8 mouse cellular contexts compared by ENCODE assay signal in genomic region chr1:131910001-131910648, GRCm38 (mm10). TPM values are rescaled to one million over a fixed set of nuclear protein-coding genes. Genes with fewer than 3 reads are reported as not detected.
DNase-seq lines count a peak whose midpoint lies in the region; ATAC-seq lines count a peak whose summit lies in the region.

Gene Nucks1, plus strand, starts transcription at chr1:131910534.

- H3K9ac ChIP-seq in forebrain, embryonic 14.5 days (ENCODE audit: low read length) = peak within 1 kb of the TSS; percentile 93
- H3K9ac ChIP-seq in neural tube, embryonic 15.5 days (replicated peaks) = peak within 1 kb of the TSS; percentile 98

- H3K4me2 ChIP-seq in forebrain, embryonic 14.5 days (ENCODE audit: low read length) = peak within 1 kb of the TSS; percentile 57
- peak within 1 kb of the TSS; percentile 68 for H3K4me2 ChIP-seq in neural tube, embryonic 15.5 days

- DNase-seq in ES-CJ7 (ENCODE audit: low read depth, low spot score) = peak; percentile 100
- peak; percentile 100 for DNase-seq in cerebellum, adult 11 months
- DNase-seq in forebrain, embryonic 14.5 days (ENCODE audit: low spot score) = peak; percentile 99
- peak; percentile 98 to 99 for DNase-seq in heart, postnatal 14 days
- DNase-seq in layer of hippocampus, adult 11-12 months (ENCODE audit: low spot score) = peak; percentile 99
- peak; percentile 100 for DNase-seq in lung, adult 18-20 months
- DNase-seq in testis, postnatal 14 days (ENCODE audit: low spot score) = peak; percentile 100

- peaks cover 4% of the 10 kb centered on the region; the same call in 1 of the 2 replicates for H3K27me3 ChIP-seq in forebrain, embryonic 14.5 days (replicated peaks; ENCODE audit: control insufficient read depth, insufficient read depth, low read length)
- H3K27me3 ChIP-seq in neural tube, embryonic 15.5 days (replicated peaks) = peaks cover 12% of the 10 kb centered on the region

- H3K4me1 ChIP-seq in forebrain, embryonic 14.5 days (ENCODE audit: control insufficient read depth, insufficient read depth, low read length) = peaks cover 9% of the 10 kb centered on the region
- H3K4me1 ChIP-seq in neural tube, embryonic 15.5 days = peaks cover 20% of the 10 kb centered on the region

- H3K4me3 ChIP-seq in forebrain, embryonic 14.5 days (ENCODE audit: low read depth, low read length) = peak within 1 kb of the TSS; percentile 95
- peak within 1 kb of the TSS; percentile 97 for H3K4me3 ChIP-seq in neural tube, embryonic 15.5 days (replicated peaks)

- peak; percentile 99 for ATAC-seq in forebrain, embryonic 14.5 days
- ATAC-seq in neural tube, embryonic 15.5 days (ENCODE audit: low FRiP score) = peak; percentile 99

- H3K9me3 ChIP-seq in forebrain, embryonic 14.5 days (replicated peaks; ENCODE audit: control insufficient read depth, low read length) = no peaks in the 10 kb centered on the region
- H3K9me3 ChIP-seq in neural tube, embryonic 15.5 days (replicated peaks) = no peaks in the 10 kb centered on the region

- intact Hi-C loops in heart, postnatal 14 days (cut with DNase I) = loop anchor here (2.0 kb wide), 1 partner anchor 71 kb away; no protein-coding TSS in a partner anchor

- 0 out of 2 replicates have a peak, but pooled peaks cover 3% of the 10 kb centered on the region for H3K36me3 ChIP-seq in forebrain, embryonic 14.5 days (ENCODE audit: control insufficient read depth, insufficient read depth, low read length)
- no peaks in the 10 kb centered on the region for H3K36me3 ChIP-seq in neural tube, embryonic 15.5 days

- H3K27ac ChIP-seq in forebrain, embryonic 14.5 days (ENCODE audit: low read depth, low read length) = peak within 1 kb of the TSS; percentile 98
- H3K27ac ChIP-seq in neural tube, embryonic 15.5 days (replicated peaks) = peak within 1 kb of the TSS; percentile 99

- WGBS in forebrain, embryonic 14.5 days = 2% methylated on average over 33 of the region's 35 CpGs
- WGBS in neural tube, embryonic 15.5 days = under 1% methylated on average over 35 of the region's 35 CpGs

RNA-seq across cellular contexts. Expression of gene Nucks1, which starts in this region (rescaled TPM):
- 33.0 and 37.4 TPM in 2 replicates for polyA plus RNA-seq in forebrain, embryonic 14.5 days (2014; fragmentation: Nextera tagmentation; extraction: Ambion mirVana)
- total RNA-seq in heart, postnatal 14 days (2021) = 10 to 100 TPM; 60.8 to 63.9 TPM
- polyA plus RNA-seq in neural tube, embryonic 15.5 days (2015; fragmentation: Nextera tagmentation; extraction: Ambion mirVana) = 44.3 and 52.4 TPM in 2 replicates

Comparison
In these comparisons a context has a peak if more than half of its experiments do, and no peak if none do; other contexts are left out.
1. Peak in every context shown above with its lines: DNase-seq, ATAC-seq, H3K4me3 ChIP-seq and H3K27ac ChIP-seq.